In genomic region chr4:146061082-146061481, GRCm38 (mm10) we compare ENCODE assay signal across 3 mouse cellular contexts.
A peak's percentile ranks its signal among the peaks of the same experiment; 100 is the strongest.
DNase-seq lines count a peak whose midpoint lies in the region.

No protein-coding gene starts in this region.

- DNase-seq in ES-CJ7 (ENCODE audit: low read depth, low spot score), result peak; percentile 2
- DNase-seq in R1 (ENCODE audit: low read depth, low spot score), result peak; percentile 2
- DNase-seq in heart, adult 11 months, result peak; percentile 89

Comparison
In these comparisons a context has a peak if more than half of its experiments do, and no peak if none do; other contexts are left out.
1. DNase-seq: peak in every context shown above with its lines; median percentile 89 in heart, adult 11 months; 2 in ES-CJ7; 2 in R1.